Mouse (Mus musculus): Measurements from ENCODE around the gene Wls. TPM values are rescaled to one million over a fixed set of nuclear protein-coding genes. Genes with fewer than 3 reads are reported as not detected.

The Wls gene
- polyA plus RNA-seq (2012; fragmentation: generic; extraction: Trizol) = 100 to 1,000 TPM in 1 of 2 experiments, 1 to 10 TPM in 1; 7.4 to 137 TPM

GRCm38 (mm10) chr3:159839481-159839880 lies at the start of gene Wls:
Wls (plus strand) TSS chr3:159839672.

Other genes with a start within 250 kb of the Wls start
- under 1 TPM in 1 of 2 experiments, not detected in 1; 0.04 TPM for gene Rpe65, start 240.5 kb upstream of the Wls start, polyA plus RNA-seq (2012; fragmentation: generic; extraction: Trizol)